Mouse (Mus musculus): ENCODE measurements at regions not wholly inside any gene's neighbourhood (a gene's known extent, or its start where the extent isn't known, plus 50 kb on each side); places are given as distances from the start of the nearest gene placed in this dataset.

- 69% methylated on average over 8 of the region's 8 CpGs for WGBS
- Histone ChIP-seq H3K36me3 (ENCODE audit: control insufficient read depth, insufficient read depth, low read length) (no peaks in the 10 kb centered on the region), H3K4me2 (replicated peaks; ENCODE audit: low read depth, low read length) (no peak overlapping the region), H3K9me3 (ENCODE audit: control insufficient read depth, low read depth, low read length) (no peaks in the 10 kb centered on the region), H3K27ac (ENCODE audit: low read length) (no peak overlapping the region), H3K4me3 (ENCODE audit: low read depth, low read length) (no peak overlapping the region), H3K27me3 (ENCODE audit: control insufficient read depth, insufficient read depth, low read length) (no peaks in the 10 kb centered on the region), H3K4me1 (ENCODE audit: control insufficient read depth, insufficient read depth, low read length) (no peaks in the 10 kb centered on the region), H3K9ac (replicated peaks; ENCODE audit: low read depth, low read length) (no peak overlapping the region)
- no peak for ATAC-seq (ENCODE audit: insufficient number of reproducible peaks, insufficient read depth, low FRiP score, low read depth)
Observed at GRCm38 (mm10) chr4:81788636-81789035, 346.0 kb upstream of the Mpdz start.

GRCm38 (mm10) chr4:81781971-81782370 lies 339.4 kb upstream of the Mpdz start:
- Histone ChIP-seq H3K4me2 (replicated peaks; ENCODE audit: low read depth, low read length) (no peak overlapping the region), H3K27ac (ENCODE audit: low read length) (no peak overlapping the region), H3K9me3 (ENCODE audit: control insufficient read depth, low read depth, low read length) (no peaks in the 10 kb centered on the region), H3K4me1 (ENCODE audit: control insufficient read depth, insufficient read depth, low read length) (no peaks in the 10 kb centered on the region), H3K36me3 (ENCODE audit: control insufficient read depth, insufficient read depth, low read length) (no peaks in the 10 kb centered on the region), H3K27me3 (ENCODE audit: control insufficient read depth, insufficient read depth, low read length) (no peaks in the 10 kb centered on the region), H3K4me3 (ENCODE audit: low read depth, low read length) (no peak overlapping the region), H3K9ac (replicated peaks; ENCODE audit: low read depth, low read length) (no peak overlapping the region)
- no peak for ATAC-seq (ENCODE audit: insufficient number of reproducible peaks, insufficient read depth, low FRiP score, low read depth)
- 79% methylated on average over 1 of the region's 1 CpGs for WGBS

DNA sequence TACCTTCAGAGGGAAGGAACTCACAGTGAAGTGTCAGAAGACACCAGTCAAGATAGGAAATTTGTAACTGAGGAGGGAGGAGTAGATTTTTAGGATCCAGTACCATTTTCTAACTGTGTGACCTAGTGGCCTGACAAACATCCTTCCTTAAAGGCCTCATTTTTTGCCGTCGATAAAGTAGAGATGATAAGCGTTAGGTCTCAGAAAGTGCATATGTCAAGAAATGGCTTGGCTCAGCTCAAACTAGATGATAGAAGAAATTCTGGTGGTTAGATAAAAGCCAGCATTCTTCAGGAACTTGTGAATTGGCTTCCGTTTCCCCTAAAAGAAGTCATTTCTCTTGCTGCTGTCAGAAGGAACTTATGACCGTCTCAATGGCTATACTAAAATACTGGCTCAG lies 324.1 kb upstream of the Mpdz start:
- Histone ChIP-seq H3K9me3 (ENCODE audit: control insufficient read depth, low read depth, low read length) (no peaks in the 10 kb centered on the region), H3K4me1 (ENCODE audit: control insufficient read depth, insufficient read depth, low read length) (peaks cover 18% of the 10 kb centered on the region), H3K27ac (ENCODE audit: low read length) (no peak overlapping the region), H3K4me2 (replicated peaks; ENCODE audit: low read depth, low read length) (no peak overlapping the region), H3K9ac (replicated peaks; ENCODE audit: low read depth, low read length) (no peak overlapping the region), H3K36me3 (ENCODE audit: control insufficient read depth, insufficient read depth, low read length) (no peaks in the 10 kb centered on the region), H3K27me3 (ENCODE audit: control insufficient read depth, insufficient read depth, low read length) (no peaks in the 10 kb centered on the region), H3K4me3 (ENCODE audit: low read depth, low read length) (no peak overlapping the region)
- 63% methylated on average over 5 of the region's 5 CpGs for WGBS
- no peak for ATAC-seq (ENCODE audit: insufficient number of reproducible peaks, insufficient read depth, low FRiP score, low read depth)

GRCm38 (mm10) chr4:81764026-81764867 lies 321.6 kb upstream of the Mpdz start:
- Histone ChIP-seq H3K9ac (replicated peaks; ENCODE audit: low read depth, low read length) (no peak overlapping the region), H3K9me3 (ENCODE audit: control insufficient read depth, low read depth, low read length) (no peaks in the 10 kb centered on the region), H3K4me1 (ENCODE audit: control insufficient read depth, insufficient read depth, low read length) (peaks cover 18% of the 10 kb centered on the region), H3K4me3 (ENCODE audit: low read depth, low read length) (no peak overlapping the region), H3K27me3 (ENCODE audit: control insufficient read depth, insufficient read depth, low read length) (no peaks in the 10 kb centered on the region), H3K4me2 (replicated peaks; ENCODE audit: low read depth, low read length) (peak overlapping the region; percentile 20; the same call in 1 of the 2 replicates), H3K27ac (ENCODE audit: low read length) (peak overlapping the region; percentile 39; the same call in 1 of the 2 replicates), H3K36me3 (ENCODE audit: control insufficient read depth, insufficient read depth, low read length) (no peaks in the 10 kb centered on the region)
- WGBS, result 27% methylated on average over 11 of the region's 11 CpGs
- no peak; the same call in 1 of the 2 replicates for ATAC-seq (ENCODE audit: insufficient number of reproducible peaks, insufficient read depth, low FRiP score, low read depth)

DNA sequence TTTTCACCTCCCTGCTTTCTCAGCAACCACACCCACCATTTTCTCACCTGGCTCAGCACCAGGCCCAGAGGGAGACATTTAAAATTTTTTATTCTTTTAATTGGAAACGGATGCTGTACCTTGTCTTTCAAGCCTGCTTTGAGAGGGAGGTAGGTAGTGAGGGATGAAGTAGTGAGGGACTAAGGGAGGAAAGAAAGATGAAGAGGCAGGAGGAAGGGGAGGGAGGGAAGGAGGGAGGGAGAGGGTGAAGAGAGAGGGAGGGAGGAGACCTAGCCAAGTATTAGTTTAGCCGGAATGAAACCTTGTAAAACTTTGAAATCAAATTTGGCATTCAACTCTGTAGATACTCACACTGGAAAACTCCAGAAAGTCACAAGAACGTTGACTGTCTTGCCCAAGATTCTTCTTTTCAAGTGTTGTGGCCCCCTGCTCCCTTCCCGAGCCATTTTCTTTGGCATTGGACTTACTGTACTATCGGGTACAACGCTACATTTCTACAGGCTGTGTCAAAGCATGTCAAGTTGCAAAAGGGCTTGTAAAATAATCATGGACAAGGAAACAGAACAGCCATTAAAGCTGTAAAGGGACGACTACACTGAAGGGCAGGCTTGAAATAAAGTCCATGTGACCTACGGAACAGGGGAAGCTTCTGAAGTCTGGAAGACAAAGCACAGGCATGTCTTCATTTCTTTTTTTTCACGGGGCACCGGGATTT lies 320.9 kb upstream of the Mpdz start:
- H3K4me2 ChIP-seq (replicated peaks; ENCODE audit: low read depth, low read length), result 0 out of 2 replicates have a peak overlapping the region, but pooled peaks have one; percentile 20
- H3K9ac ChIP-seq (replicated peaks; ENCODE audit: low read depth, low read length), result no peak overlapping the region
- ATAC-seq (ENCODE audit: insufficient number of reproducible peaks, insufficient read depth, low FRiP score, low read depth), result no peak
- no peaks in the 10 kb centered on the region for H3K9me3 ChIP-seq (ENCODE audit: control insufficient read depth, low read depth, low read length)
- H3K27ac ChIP-seq (ENCODE audit: low read length), result peak overlapping the region; percentile 11; the same call in 1 of the 2 replicates
- H3K36me3 ChIP-seq (ENCODE audit: control insufficient read depth, insufficient read depth, low read length), result no peaks in the 10 kb centered on the region
- peaks cover 18% of the 10 kb centered on the region for H3K4me1 ChIP-seq (ENCODE audit: control insufficient read depth, insufficient read depth, low read length)
- H3K27me3 ChIP-seq (ENCODE audit: control insufficient read depth, insufficient read depth, low read length), result no peaks in the 10 kb centered on the region
- no peak overlapping the region for H3K4me3 ChIP-seq (ENCODE audit: low read depth, low read length)
- WGBS, result 44% methylated on average over 10 of the region's 10 CpGs

- no peak overlapping the region for H3K27ac ChIP-seq (ENCODE audit: low read length)
- H3K4me3 ChIP-seq (ENCODE audit: low read depth, low read length), result no peak overlapping the region
- H3K9me3 ChIP-seq (ENCODE audit: control insufficient read depth, low read depth, low read length), result no peaks in the 10 kb centered on the region
- H3K9ac ChIP-seq (replicated peaks; ENCODE audit: low read depth, low read length), result no peak overlapping the region
- peaks cover 18% of the 10 kb centered on the region for H3K4me1 ChIP-seq (ENCODE audit: control insufficient read depth, insufficient read depth, low read length)
- no peak overlapping the region for H3K4me2 ChIP-seq (replicated peaks; ENCODE audit: low read depth, low read length)
- ATAC-seq (ENCODE audit: insufficient number of reproducible peaks, insufficient read depth, low FRiP score, low read depth), result no peak
- H3K27me3 ChIP-seq (ENCODE audit: control insufficient read depth, insufficient read depth, low read length), result no peaks in the 10 kb centered on the region
- WGBS, result 46% methylated on average over 11 of the region's 11 CpGs
- no peaks in the 10 kb centered on the region for H3K36me3 ChIP-seq (ENCODE audit: control insufficient read depth, insufficient read depth, low read length)
Observed at GRCm38 (mm10) chr4:81762592-81763229, 320.1 kb upstream of the Mpdz start.

GRCm38 (mm10) chr4:81757905-81758304 lies 315.3 kb upstream of the Mpdz start:
- H3K36me3 ChIP-seq (ENCODE audit: control insufficient read depth, insufficient read depth, low read length), result no peaks in the 10 kb centered on the region
- H3K27ac ChIP-seq (ENCODE audit: low read length), result no peak overlapping the region
- 41% methylated on average over 1 of the region's 1 CpGs for WGBS
- H3K9ac ChIP-seq (replicated peaks; ENCODE audit: low read depth, low read length), result no peak overlapping the region
- no peaks in the 10 kb centered on the region for H3K9me3 ChIP-seq (ENCODE audit: control insufficient read depth, low read depth, low read length)
- H3K4me1 ChIP-seq (ENCODE audit: control insufficient read depth, insufficient read depth, low read length), result peaks cover 4% of the 10 kb centered on the region; the same call in 1 of the 2 replicates
- no peak overlapping the region for H3K4me3 ChIP-seq (ENCODE audit: low read depth, low read length)
- ATAC-seq (ENCODE audit: insufficient number of reproducible peaks, insufficient read depth, low FRiP score, low read depth), result no peak
- H3K27me3 ChIP-seq (ENCODE audit: control insufficient read depth, insufficient read depth, low read length), result no peaks in the 10 kb centered on the region
- no peak overlapping the region for H3K4me2 ChIP-seq (replicated peaks; ENCODE audit: low read depth, low read length)

Data from stomach, embryonic 14.5 days (tissue).